Mouse (Mus musculus) heart, embryonic 12.5 days (tissue): ENCODE data around the gene Pot1a. TPM values are rescaled to one million over a fixed set of nuclear protein-coding genes. Genes with fewer than 3 reads are reported as not detected.

Experiments
- ATAC-seq: fragments of 200-750 bp; cut with Nextera tagmentation; 2 replicates; pipeline ENCODE4 v1.8.0; 2017; ENCODE audit warnings: moderate TSS enrichment, moderate library complexity; ENCODE audit not compliant: insufficient number of reproducible peaks, low FRiP score
- H3K27ac ChIP-seq: fragments of 300-500 bp; sonication (generic); 2 replicates; pipeline ENCODE4 v1.5.1; 2016; ENCODE audit warnings: mild to moderate bottlenecking, moderate library complexity; ENCODE audit not compliant: poor library complexity, severe bottlenecking
- H3K27me3 ChIP-seq: fragments of 300-500 bp; sonication (generic); replicated peaks from 2 replicates; pipeline ENCODE4 v1.6.1; 2016; ENCODE audit warnings: mild to moderate bottlenecking, moderate library complexity
- H3K36me3 ChIP-seq: fragments of 300-500 bp; sonication (generic); 2 replicates; pipeline ENCODE4 v1.6.1; 2016; ENCODE audit warnings: mild to moderate bottlenecking, moderate library complexity
- H3K4me1 ChIP-seq: fragments of 300-500 bp; sonication (generic); replicated peaks from 2 replicates; pipeline ENCODE4 v1.6.1; 2016; ENCODE audit warnings: mild to moderate bottlenecking
- H3K4me2 ChIP-seq: fragments of 300-500 bp; sonication (generic); 2 replicates; pipeline ENCODE4 v1.6.1; 2016; ENCODE audit warnings: mild to moderate bottlenecking, moderate library complexity
- H3K4me3 ChIP-seq: fragments of 300-500 bp; sonication (generic); 2 replicates; pipeline ENCODE4 v1.5.1; 2016; ENCODE audit warnings: mild to moderate bottlenecking
- H3K9ac ChIP-seq: fragments of 300-500 bp; sonication (generic); 2 replicates; pipeline ENCODE4 v1.6.1; 2016; ENCODE audit warnings: mild to moderate bottlenecking, moderate library complexity
- H3K9me3 ChIP-seq: fragments of 300-500 bp; sonication (generic); replicated peaks from 2 replicates; pipeline ENCODE4 v1.6.1; 2016; ENCODE audit warnings: mild to moderate bottlenecking, moderate library complexity
- WGBS: fragments of 180-500 bp; shearing (Covaris S2); methylation state at CpG from one replicate; pipeline ENCODE4 v1.1.7; 2016; 5-methylcytosine and 5-hydroxymethylcytosine counted together
- polyA plus RNA-seq: library from polyadenylated mRNA; unstranded; fragments of >200 nt; fragmentation: Nextera tagmentation; extraction: Ambion mirVana; gene quantifications from 2 replicates; pipeline ENCODE4 v1.2.1, GENCODE M21; 2016

The Pot1a gene
- 25.1 and 28.8 TPM in 2 replicates for polyA plus RNA-seq

- ATAC-seq = peak; percentile 99
- H3K4me3 ChIP-seq = peak within 1 kb of the TSS; percentile 79
- 0% methylated on average over 34 of the region's 34 CpGs for WGBS
- peaks cover 4% of the 10 kb centered on the region; the same call in 1 of the 2 replicates for H3K36me3 ChIP-seq
- H3K4me2 ChIP-seq = peak within 1 kb of the TSS; percentile 67
- H3K9me3 ChIP-seq = no peaks in the 10 kb centered on the region
- peak within 1 kb of the TSS; percentile 84 for H3K27ac ChIP-seq
- no peaks in the 10 kb centered on the region for H3K27me3 ChIP-seq
- peak within 1 kb of the TSS; percentile 75 for H3K9ac ChIP-seq
- H3K4me1 ChIP-seq = 0 out of 2 replicates have a peak, but pooled peaks cover 4% of the 10 kb centered on the region
These were observed at the start of gene Pot1a for GRCm38 (mm10) chr6:25808806-25809495. Gene Pot1a, minus strand, starts transcription at chr6:25809246.

- Histone ChIP-seq H3K27me3 (no peaks in the 10 kb centered on the region), H3K4me1 (no peaks in the 10 kb centered on the region), H3K9ac (no peak overlapping the region), H3K36me3 (no peaks in the 10 kb centered on the region), H3K9me3 (no peaks in the 10 kb centered on the region), H3K4me2 (no peak overlapping the region), H3K27ac (no peak overlapping the region), H3K4me3 (no peak overlapping the region)
- 40% methylated on average over 2 of the region's 2 CpGs for WGBS
- no peak for ATAC-seq
These were observed 27.2 kb upstream of the Pot1a start for GRCm38 (mm10) chr6:25836261-25836660.

GRCm38 (mm10) chr6:25806021-25806420 is 3.0 kb downstream of the Pot1a start:
- no peak overlapping the region for H3K4me3 ChIP-seq
- WGBS = 90% methylated on average over 3 of the region's 3 CpGs
- 0 out of 2 replicates have a peak, but pooled peaks cover 4% of the 10 kb centered on the region for H3K4me1 ChIP-seq
- no peak overlapping the region for H3K27ac ChIP-seq
- no peak for ATAC-seq
- peaks cover 10% of the 10 kb centered on the region for H3K36me3 ChIP-seq
- no peak overlapping the region for H3K4me2 ChIP-seq
- no peaks in the 10 kb centered on the region for H3K27me3 ChIP-seq
- no peaks in the 10 kb centered on the region for H3K9me3 ChIP-seq
- H3K9ac ChIP-seq = no peak overlapping the region

- Histone ChIP-seq H3K4me2 (no peak overlapping the region), H3K27ac (no peak overlapping the region), H3K9me3 (no peaks in the 10 kb centered on the region), H3K4me1 (0 out of 2 replicates have a peak, but pooled peaks cover 2% of the 10 kb centered on the region), H3K4me3 (no peak overlapping the region), H3K27me3 (no peaks in the 10 kb centered on the region), H3K9ac (no peak overlapping the region), H3K36me3 (peaks cover 25% of the 10 kb centered on the region)
- ATAC-seq = no peak
- 68% methylated on average over 3 of the region's 3 CpGs for WGBS
These were observed 6.8 kb downstream of the Pot1a start for GRCm38 (mm10) chr6:25802269-25802668.

GRCm38 (mm10) chr6:25801230-25801629 is 7.8 kb downstream of the Pot1a start:
- no peaks in the 10 kb centered on the region for H3K4me1 ChIP-seq
- H3K27ac ChIP-seq = no peak overlapping the region
- peaks cover 31% of the 10 kb centered on the region for H3K36me3 ChIP-seq
- H3K27me3 ChIP-seq = no peaks in the 10 kb centered on the region
- H3K4me2 ChIP-seq = no peak overlapping the region
- no peak overlapping the region for H3K4me3 ChIP-seq
- H3K9me3 ChIP-seq = no peaks in the 10 kb centered on the region
- no peak overlapping the region for H3K9ac ChIP-seq
- 92% methylated on average over 6 of the region's 6 CpGs for WGBS
- no peak for ATAC-seq

GRCm38 (mm10) chr6:25768238-25768637 is 40.8 kb downstream of the Pot1a start:
- Histone ChIP-seq H3K4me3 (no peak overlapping the region), H3K9ac (no peak overlapping the region), H3K4me1 (no peaks in the 10 kb centered on the region), H3K27me3 (no peaks in the 10 kb centered on the region), H3K27ac (no peak overlapping the region), H3K4me2 (no peak overlapping the region), H3K9me3 (no peaks in the 10 kb centered on the region), H3K36me3 (peaks cover 33% of the 10 kb centered on the region)
- ATAC-seq = no peak
- whole genome bisulfite sequencing = 63% methylated on average over 3 of the region's 3 CpGs

GRCm38 (mm10) chr6:25767552-25767951 is 41.5 kb downstream of the Pot1a start:
- ATAC-seq = no peak
- H3K27me3 ChIP-seq = no peaks in the 10 kb centered on the region
- no peaks in the 10 kb centered on the region for H3K4me1 ChIP-seq
- H3K9me3 ChIP-seq = no peaks in the 10 kb centered on the region
- H3K4me3 ChIP-seq = no peak overlapping the region
- WGBS = 75% methylated on average over 8 of the region's 8 CpGs
- H3K36me3 ChIP-seq = peaks cover 37% of the 10 kb centered on the region
- H3K9ac ChIP-seq = no peak overlapping the region
- no peak overlapping the region for H3K4me2 ChIP-seq
- no peak overlapping the region for H3K27ac ChIP-seq

- Histone ChIP-seq H3K36me3 (peaks cover 40% of the 10 kb centered on the region), H3K4me1 (no peaks in the 10 kb centered on the region), H3K27me3 (no peaks in the 10 kb centered on the region), H3K4me3 (no peak overlapping the region), H3K4me2 (no peak overlapping the region), H3K27ac (no peak overlapping the region), H3K9me3 (no peaks in the 10 kb centered on the region), H3K9ac (no peak overlapping the region)
- 70% methylated on average over 7 of the region's 7 CpGs for WGBS
- no peak for ATAC-seq
These were observed 42.0 kb downstream of the Pot1a start for GRCm38 (mm10) chr6:25767073-25767472.

GRCm38 (mm10) chr6:25766283-25766682 is 42.8 kb downstream of the Pot1a start:
- H3K4me2 ChIP-seq = no peak overlapping the region
- 79% methylated on average over 10 of the region's 10 CpGs for WGBS
- no peaks in the 10 kb centered on the region for H3K9me3 ChIP-seq
- H3K9ac ChIP-seq = no peak overlapping the region
- no peaks in the 10 kb centered on the region for H3K4me1 ChIP-seq
- no peak overlapping the region for H3K27ac ChIP-seq
- ATAC-seq = no peak
- H3K4me3 ChIP-seq = no peak overlapping the region
- no peaks in the 10 kb centered on the region for H3K27me3 ChIP-seq
- H3K36me3 ChIP-seq = peaks cover 44% of the 10 kb centered on the region

- Histone ChIP-seq H3K36me3 (peaks cover 31% of the 10 kb centered on the region), H3K4me2 (no peak overlapping the region), H3K4me3 (no peak overlapping the region), H3K27ac (no peak overlapping the region), H3K9me3 (no peaks in the 10 kb centered on the region), H3K27me3 (no peaks in the 10 kb centered on the region), H3K4me1 (no peaks in the 10 kb centered on the region), H3K9ac (no peak overlapping the region)
- WGBS = 84% methylated on average over 1 of the region's 1 CpGs
- ATAC-seq = no peak
These were observed 56.4 kb downstream of the Pot1a start for GRCm38 (mm10) chr6:25752651-25753050.

- Histone ChIP-seq H3K4me2 (no peak overlapping the region), H3K4me3 (no peak overlapping the region), H3K27ac (no peak overlapping the region), H3K36me3 (0 out of 2 replicates have a peak, but pooled peaks cover 6% of the 10 kb centered on the region), H3K9me3 (no peaks in the 10 kb centered on the region), H3K4me1 (no peaks in the 10 kb centered on the region), H3K9ac (no peak overlapping the region), H3K27me3 (no peaks in the 10 kb centered on the region)
- ATAC-seq = no peak
These were observed 72.5 kb downstream of the Pot1a start for GRCm38 (mm10) chr6:25736533-25736932.

GRCm38 (mm10) chr6:25726560-25726959 is 82.5 kb downstream of the Pot1a start:
- no peak overlapping the region for H3K27ac ChIP-seq
- no peak overlapping the region for H3K4me2 ChIP-seq
- H3K36me3 ChIP-seq = no peaks in the 10 kb centered on the region
- no peak overlapping the region for H3K9ac ChIP-seq
- no peak overlapping the region for H3K4me3 ChIP-seq
- ATAC-seq = no peak
- H3K27me3 ChIP-seq = no peaks in the 10 kb centered on the region
- no peaks in the 10 kb centered on the region for H3K9me3 ChIP-seq
- H3K4me1 ChIP-seq = no peaks in the 10 kb centered on the region
- 70% methylated on average over 1 of the region's 1 CpGs for WGBS
